Mouse (Mus musculus): ENCODE results near the gene Hapln2.

DNA sequence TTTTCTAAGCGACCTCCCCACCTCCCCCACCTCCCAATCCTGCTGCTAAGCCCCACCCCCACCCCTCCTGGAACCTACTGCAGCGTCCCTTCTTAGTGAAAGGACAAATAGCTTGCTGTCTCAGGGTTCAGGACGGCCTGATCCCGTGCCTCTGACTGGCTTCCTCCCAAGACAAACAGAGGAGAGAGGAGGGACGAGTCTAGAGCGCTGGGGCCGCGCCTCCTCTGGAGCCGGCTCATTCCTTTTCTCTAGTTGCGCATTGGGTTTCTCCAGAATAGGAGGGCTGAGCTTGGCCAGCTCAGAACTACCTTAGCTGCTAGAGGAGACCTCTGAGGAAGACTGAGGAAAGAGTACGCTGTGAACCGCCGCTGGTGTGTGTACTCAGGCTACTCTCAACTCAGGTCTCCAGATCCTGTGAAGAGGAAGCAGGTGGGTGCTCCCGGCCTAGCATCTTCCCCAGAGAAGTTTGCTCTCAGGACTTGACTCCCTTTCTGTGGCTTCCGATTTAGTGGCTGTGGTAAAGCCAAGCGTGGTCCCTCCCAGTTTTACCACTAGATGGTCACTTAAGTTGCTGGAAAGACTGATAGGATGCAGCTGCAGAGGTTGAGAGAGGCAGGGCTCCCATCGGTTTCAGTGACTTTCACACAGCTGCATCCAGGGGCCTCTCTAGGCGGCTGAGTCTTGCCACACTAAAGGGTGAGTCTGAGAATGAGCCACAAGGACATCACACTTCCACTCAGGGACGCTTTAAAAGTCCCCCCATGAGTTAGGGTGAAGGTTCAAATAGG lies 3.4 kb upstream of the Hapln2 start:
- TF ChIP-seq POLR2A (IDR thresholded peaks at IDR 0.05; ENCODE audit: borderline replicate concordance, extremely low read depth, low read depth, low read length) (peak; percentile 54; the same call in 1 of the 2 replicates), CTCF (IDR thresholded peaks at IDR 0.05; ENCODE audit: insufficient read depth, low read length) (no peak)
